Mouse (Mus musculus): Measurements from ENCODE around the gene Nfib. TPM values are rescaled to one million over a fixed set of nuclear protein-coding genes. Genes with fewer than 3 reads are reported as not detected.

Gene Nfib
- polyA plus RNA-seq, 1 experiment from 2014 or later: 263 TPM

DNA sequence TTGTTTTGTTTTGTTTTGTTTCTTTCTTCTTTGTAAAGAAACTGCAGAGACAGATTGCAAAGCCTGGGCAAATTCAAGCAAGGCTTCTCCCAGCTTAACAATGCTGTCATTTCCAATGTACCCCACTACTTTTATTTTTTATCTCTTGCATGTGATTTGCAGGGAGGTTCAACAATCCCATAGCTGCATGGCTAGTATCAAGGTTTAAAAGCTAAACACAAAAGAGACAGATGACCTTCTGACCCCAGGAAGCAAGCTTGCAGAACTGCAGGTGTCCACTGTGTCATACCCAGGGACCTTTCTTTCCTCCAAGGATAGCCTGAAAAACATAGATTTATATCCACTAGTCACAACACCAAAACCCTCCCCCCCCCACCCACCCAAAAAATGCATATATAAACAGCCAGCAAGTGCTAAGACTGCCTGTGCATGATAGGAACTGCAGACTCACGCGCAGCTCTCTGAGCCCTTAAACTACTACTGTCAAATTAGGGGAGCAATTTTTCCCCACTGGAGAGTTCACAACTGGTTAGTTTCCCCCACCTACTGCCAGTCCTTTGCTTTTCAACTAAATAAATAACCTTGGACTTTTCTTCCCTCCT lies 196.3 kb downstream of the Nfib start:
- Histone ChIP-seq H3K9ac (replicated peaks; ENCODE audit: low read depth, low read length) (peak overlapping the region; percentile 100), H3K27me3 (replicated peaks; ENCODE audit: control insufficient read depth, insufficient read depth, low read length) (no peaks in the 10 kb centered on the region), H3K4me3 (replicated peaks; ENCODE audit: low read length) (peak overlapping the region; percentile 94), H3K4me1 (replicated peaks; ENCODE audit: control insufficient read depth, insufficient read depth, low read length) (peaks cover 27% of the 10 kb centered on the region), H3K36me3 (ENCODE audit: control insufficient read depth, insufficient read depth) (no peaks in the 10 kb centered on the region), H3K4me2 (ENCODE audit: low read length) (peak overlapping the region; percentile 97), H3K9me3 (ENCODE audit: control insufficient read depth, low read length) (no peaks in the 10 kb centered on the region), H3K27ac (ENCODE audit: low read length) (peak overlapping the region; percentile 100)
- no peak for ATAC-seq
- 2% methylated on average over 2 of the region's 2 CpGs for WGBS

DNA sequence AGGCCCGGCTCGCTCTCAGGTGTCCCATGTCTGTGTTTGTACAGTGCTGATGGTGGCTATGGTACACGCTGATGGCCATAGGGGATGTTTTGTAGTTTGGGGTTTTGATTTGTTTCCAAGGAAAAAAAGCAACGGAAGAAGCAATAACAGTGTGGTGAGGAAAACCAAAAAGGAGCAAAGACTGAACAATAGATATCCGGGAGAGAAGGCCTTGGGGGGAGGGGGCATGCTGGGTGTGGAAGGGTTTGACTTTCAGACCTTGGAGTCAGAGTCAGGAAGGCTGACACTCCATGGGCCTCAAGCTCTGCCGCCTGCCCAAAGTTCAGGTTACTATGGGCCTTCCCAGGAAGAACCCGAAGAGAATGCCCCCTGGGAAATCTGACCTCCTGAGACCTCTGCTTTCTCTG lies 197.3 kb downstream of the Nfib start:
- peak overlapping the region; percentile 100 for H3K9ac ChIP-seq (replicated peaks; ENCODE audit: low read depth, low read length)
- H3K4me1 ChIP-seq (replicated peaks; ENCODE audit: control insufficient read depth, insufficient read depth, low read length): peaks cover 27% of the 10 kb centered on the region
- no peaks in the 10 kb centered on the region for H3K27me3 ChIP-seq (replicated peaks; ENCODE audit: control insufficient read depth, insufficient read depth, low read length)
- H3K9me3 ChIP-seq (ENCODE audit: control insufficient read depth, low read length): no peaks in the 10 kb centered on the region
- 5% methylated on average over 7 of the region's 7 CpGs for WGBS
- H3K27ac ChIP-seq (ENCODE audit: low read length): peak overlapping the region; percentile 100
- peak overlapping the region; percentile 97 for H3K4me2 ChIP-seq (ENCODE audit: low read length)
- peak overlapping the region; percentile 94 for H3K4me3 ChIP-seq (replicated peaks; ENCODE audit: low read length)
- H3K36me3 ChIP-seq (ENCODE audit: control insufficient read depth, insufficient read depth): no peaks in the 10 kb centered on the region
- no peak for ATAC-seq

DNA sequence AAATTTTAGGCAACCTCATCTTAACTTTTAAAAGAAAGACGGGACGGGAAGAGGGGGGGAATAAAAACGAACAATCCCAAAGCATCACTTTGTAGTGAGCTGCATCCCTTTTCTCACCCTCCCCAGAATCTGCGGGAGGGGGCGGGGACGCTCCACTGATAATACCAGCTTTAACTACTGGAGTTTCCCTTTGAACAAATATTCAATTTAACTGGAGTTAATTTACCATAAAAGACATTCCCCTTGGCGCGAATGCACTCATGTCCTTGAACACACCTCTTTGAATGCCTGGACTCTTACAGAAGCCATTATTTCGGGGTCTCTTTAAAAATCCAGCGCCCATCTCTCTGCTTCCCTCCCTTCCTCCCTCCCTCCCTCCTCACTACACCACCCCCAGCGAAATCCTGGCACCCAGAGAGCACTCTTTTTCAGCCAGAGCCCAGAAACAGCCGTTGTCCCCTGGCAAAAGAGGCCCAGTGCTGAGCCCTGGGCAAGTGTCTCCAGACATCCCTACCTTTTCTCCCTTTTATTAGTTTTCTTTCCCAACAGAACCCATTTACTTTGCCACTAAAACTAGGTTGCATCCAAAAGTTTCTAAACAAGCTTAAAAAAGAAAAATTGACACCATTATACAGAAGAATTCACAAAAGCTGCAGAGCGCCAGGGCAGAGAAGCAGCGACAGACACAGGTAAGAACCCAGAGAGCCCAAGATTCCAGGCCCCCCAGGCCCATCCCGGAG lies 197.8 kb downstream of the Nfib start:
- Histone ChIP-seq H3K9ac (replicated peaks; ENCODE audit: low read depth, low read length) (peak overlapping the region; percentile 100), H3K4me3 (replicated peaks; ENCODE audit: low read length) (peak overlapping the region; percentile 94), H3K27me3 (replicated peaks; ENCODE audit: control insufficient read depth, insufficient read depth, low read length) (no peaks in the 10 kb centered on the region), H3K4me1 (replicated peaks; ENCODE audit: control insufficient read depth, insufficient read depth, low read length) (peaks cover 27% of the 10 kb centered on the region), H3K4me2 (ENCODE audit: low read length) (peak overlapping the region; percentile 97), H3K9me3 (ENCODE audit: control insufficient read depth, low read length) (no peaks in the 10 kb centered on the region), H3K27ac (ENCODE audit: low read length) (peak overlapping the region; percentile 100), H3K36me3 (ENCODE audit: control insufficient read depth, insufficient read depth) (no peaks in the 10 kb centered on the region)
- 2% methylated on average over 15 of the region's 15 CpGs for WGBS
- peak; percentile 9 for ATAC-seq

DNA sequence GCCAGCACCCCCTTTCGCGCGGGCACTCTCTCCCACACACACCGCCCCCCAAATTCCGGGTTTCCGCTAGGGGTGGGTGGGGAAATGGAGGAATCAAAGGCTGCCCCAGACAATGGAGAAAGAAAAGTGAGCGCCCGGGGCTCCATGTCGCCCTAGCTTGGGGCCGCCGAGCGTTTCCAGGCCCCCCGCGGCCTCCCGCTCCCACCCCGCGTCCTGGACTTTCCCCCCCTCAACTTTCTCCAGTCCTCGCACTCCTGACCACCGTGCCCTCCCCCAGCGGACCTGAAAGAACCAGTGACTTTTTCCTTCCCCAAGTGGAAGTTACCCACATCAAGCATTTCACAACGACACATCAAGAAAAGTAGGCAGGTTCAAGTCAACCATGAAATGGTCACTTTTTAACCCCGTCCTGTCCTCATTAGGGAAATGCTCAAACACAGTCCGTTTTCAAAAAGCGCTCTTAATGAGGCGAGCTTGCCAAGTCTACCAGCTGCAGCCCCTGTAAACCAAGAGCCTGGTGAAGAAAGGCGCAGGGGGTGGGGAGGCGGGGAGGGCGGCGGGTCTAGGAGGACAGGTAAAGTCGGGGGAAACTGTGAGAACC lies 198.7 kb downstream of the Nfib start:
- WGBS: 0% methylated on average over 29 of the region's 30 CpGs
- H3K27me3 ChIP-seq (replicated peaks; ENCODE audit: control insufficient read depth, insufficient read depth, low read length): no peaks in the 10 kb centered on the region
- no peaks in the 10 kb centered on the region for H3K9me3 ChIP-seq (ENCODE audit: control insufficient read depth, low read length)
- H3K4me2 ChIP-seq (ENCODE audit: low read length): peak overlapping the region; percentile 97
- H3K27ac ChIP-seq (ENCODE audit: low read length): peak overlapping the region; percentile 100
- H3K4me1 ChIP-seq (replicated peaks; ENCODE audit: control insufficient read depth, insufficient read depth, low read length): peaks cover 23% of the 10 kb centered on the region
- peak overlapping the region; percentile 100 for H3K9ac ChIP-seq (replicated peaks; ENCODE audit: low read depth, low read length)
- peak overlapping the region; percentile 94 for H3K4me3 ChIP-seq (replicated peaks; ENCODE audit: low read length)
- ATAC-seq: peak; percentile 69
- H3K36me3 ChIP-seq (ENCODE audit: control insufficient read depth, insufficient read depth): no peaks in the 10 kb centered on the region

DNA sequence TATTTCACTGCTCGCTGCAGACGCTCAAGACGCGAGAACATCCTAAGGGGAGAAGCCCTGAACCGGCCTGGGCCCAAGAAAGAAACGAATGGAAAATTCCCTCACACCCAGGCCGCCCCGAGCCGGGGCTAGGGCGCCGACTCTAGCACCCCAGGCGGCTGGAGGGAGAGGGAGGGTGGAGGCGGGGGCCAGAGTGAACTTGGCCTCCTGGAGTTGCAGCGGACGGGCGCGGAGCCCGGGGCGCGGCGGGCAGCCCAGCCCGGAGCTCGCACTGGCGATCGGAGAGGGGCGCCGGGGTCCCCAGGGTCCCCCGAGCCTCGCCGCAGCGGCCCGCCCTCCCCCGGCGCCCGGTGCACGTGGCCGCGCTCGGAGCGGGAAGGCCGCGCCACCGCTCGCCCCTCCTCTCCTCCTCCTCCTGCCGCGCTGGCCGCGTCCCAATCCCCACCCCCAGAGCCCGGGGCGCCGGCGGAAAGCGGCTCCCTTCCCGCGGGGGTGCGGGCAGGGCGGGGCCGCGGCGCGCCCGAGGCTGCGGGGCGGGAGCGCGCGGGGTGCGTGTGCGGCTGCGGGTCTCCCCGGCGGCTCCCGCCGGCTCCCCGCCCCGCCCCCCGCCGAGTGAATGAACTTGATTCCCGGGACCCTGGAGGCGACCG lies 199.3 kb downstream of the Nfib start:
- H3K9ac ChIP-seq (replicated peaks; ENCODE audit: low read depth, low read length): peak overlapping the region; percentile 100
- H3K4me3 ChIP-seq (replicated peaks; ENCODE audit: low read length): peak overlapping the region; percentile 94
- H3K9me3 ChIP-seq (ENCODE audit: control insufficient read depth, low read length): no peaks in the 10 kb centered on the region
- H3K36me3 ChIP-seq (ENCODE audit: control insufficient read depth, insufficient read depth): no peaks in the 10 kb centered on the region
- peak; percentile 61 for ATAC-seq
- 0% methylated on average over 25 of the region's 81 CpGs for WGBS
- no peaks in the 10 kb centered on the region for H3K27me3 ChIP-seq (replicated peaks; ENCODE audit: control insufficient read depth, insufficient read depth, low read length)
- H3K4me2 ChIP-seq (ENCODE audit: low read length): peak overlapping the region; percentile 97
- peak overlapping the region; percentile 100 for H3K27ac ChIP-seq (ENCODE audit: low read length)
- H3K4me1 ChIP-seq (replicated peaks; ENCODE audit: control insufficient read depth, insufficient read depth, low read length): peaks cover 18% of the 10 kb centered on the region

DNA sequence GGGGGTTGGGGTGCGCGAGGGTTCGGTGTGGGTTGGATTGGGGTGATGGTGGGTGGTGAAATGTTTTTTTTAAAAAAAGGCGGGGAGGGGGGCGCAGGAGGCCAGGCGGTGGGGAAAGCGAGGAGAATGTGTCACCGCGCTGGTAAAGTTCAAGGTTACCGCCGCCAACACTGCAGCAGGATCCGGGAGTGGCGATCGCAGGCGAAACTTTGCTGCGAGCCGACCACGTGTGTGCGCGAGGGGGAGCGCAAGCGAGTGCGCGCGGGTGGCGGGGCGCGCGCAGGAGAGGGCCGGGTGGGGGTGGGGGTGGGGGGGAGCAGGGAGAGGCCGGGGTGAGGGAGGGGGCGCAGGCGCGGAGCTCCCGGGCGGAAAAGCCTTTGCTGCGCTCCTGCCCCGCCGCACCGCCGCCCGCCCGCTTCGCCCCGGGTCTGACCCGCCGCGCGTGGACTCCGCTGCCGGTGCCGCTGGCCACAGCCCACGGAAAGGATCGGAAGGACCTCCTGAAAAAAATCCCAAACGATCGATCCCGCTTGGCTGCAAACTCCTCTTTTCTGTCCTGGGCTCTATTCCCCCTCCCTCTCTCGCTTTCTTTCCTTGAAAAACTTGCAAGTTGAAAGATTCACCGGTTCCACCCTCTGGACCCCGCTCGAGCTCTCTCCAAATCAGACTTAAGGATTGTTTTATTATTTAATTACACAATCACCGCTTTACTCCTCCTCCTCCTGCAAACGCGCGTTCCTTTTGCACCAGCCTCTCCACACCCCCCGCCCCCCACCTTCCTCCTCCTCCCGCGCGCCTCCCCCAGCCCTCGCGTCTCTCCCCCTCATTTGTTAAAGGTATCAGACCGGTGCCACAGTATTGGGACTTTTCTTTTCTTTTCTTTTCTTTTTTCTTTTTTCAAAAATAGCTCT lies 200.2 kb downstream of the Nfib start:
- Histone ChIP-seq H3K9ac (replicated peaks; ENCODE audit: low read depth, low read length) (peak overlapping the region; percentile 100), H3K27ac (ENCODE audit: low read length) (peak overlapping the region; percentile 100), H3K4me1 (replicated peaks; ENCODE audit: control insufficient read depth, insufficient read depth, low read length) (peaks cover 11% of the 10 kb centered on the region), H3K9me3 (ENCODE audit: control insufficient read depth, low read length) (no peaks in the 10 kb centered on the region), H3K4me3 (replicated peaks; ENCODE audit: low read length) (peak overlapping the region; percentile 94), H3K4me2 (ENCODE audit: low read length) (peak overlapping the region; percentile 97), H3K36me3 (ENCODE audit: control insufficient read depth, insufficient read depth) (no peaks in the 10 kb centered on the region), H3K27me3 (replicated peaks; ENCODE audit: control insufficient read depth, insufficient read depth, low read length) (no peaks in the 10 kb centered on the region)
- peak; percentile 41 for ATAC-seq
- under 1% methylated on average over 67 of the region's 72 CpGs for WGBS

DNA sequence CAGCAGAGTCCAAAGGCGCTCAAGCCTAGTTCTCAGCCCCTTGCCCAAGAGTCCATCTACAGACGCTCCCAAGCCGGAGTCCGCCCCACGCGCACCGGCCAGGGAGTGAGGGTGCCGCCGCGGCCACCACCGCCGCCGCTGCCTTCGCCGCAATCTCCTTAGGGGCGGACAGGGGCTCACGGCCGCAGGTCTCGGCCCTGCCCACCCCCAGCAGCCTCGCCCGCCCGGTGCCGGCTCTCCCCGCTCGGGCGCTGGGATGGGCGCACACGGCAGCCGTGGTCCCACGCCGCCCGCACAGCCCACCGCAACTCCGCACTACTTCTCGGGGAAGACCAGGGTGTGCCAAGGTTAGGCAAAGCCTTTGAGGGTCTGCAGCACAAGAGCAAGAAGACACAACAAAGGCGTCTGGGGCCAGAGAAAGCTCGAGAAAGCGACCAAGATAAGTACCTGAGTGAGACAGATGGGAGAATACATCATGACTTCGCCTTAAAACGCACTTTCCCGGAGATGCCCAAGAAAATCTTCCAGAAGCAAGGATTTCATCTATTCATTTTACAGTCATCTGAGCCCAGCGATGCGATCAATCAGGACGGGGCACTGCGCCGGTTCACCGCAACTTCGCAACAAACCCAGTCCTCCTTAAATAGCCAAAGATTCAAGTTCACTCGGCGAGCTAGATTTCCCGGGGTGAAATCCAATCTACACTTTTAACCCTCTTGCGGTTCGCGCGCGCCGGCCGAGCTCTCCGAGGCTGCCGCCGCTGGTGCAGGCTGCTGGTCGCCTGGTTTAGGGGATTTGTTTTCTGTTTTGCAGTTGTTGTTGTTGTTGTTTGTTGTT lies 201.0 kb downstream of the Nfib start:
- peak overlapping the region; percentile 97 for H3K4me2 ChIP-seq (ENCODE audit: low read length)
- peak overlapping the region; percentile 94 for H3K4me3 ChIP-seq (replicated peaks; ENCODE audit: low read length)
- under 1% methylated on average over 56 of the region's 62 CpGs for whole genome bisulfite sequencing
- peaks cover 8% of the 10 kb centered on the region for H3K4me1 ChIP-seq (replicated peaks; ENCODE audit: control insufficient read depth, insufficient read depth, low read length)
- no peak for ATAC-seq
- peak overlapping the region; percentile 100 for H3K27ac ChIP-seq (ENCODE audit: low read length)
- H3K36me3 ChIP-seq (ENCODE audit: control insufficient read depth, insufficient read depth): no peaks in the 10 kb centered on the region
- peak overlapping the region; percentile 100 for H3K9ac ChIP-seq (replicated peaks; ENCODE audit: low read depth, low read length)
- no peaks in the 10 kb centered on the region for H3K9me3 ChIP-seq (ENCODE audit: control insufficient read depth, low read length)
- H3K27me3 ChIP-seq (replicated peaks; ENCODE audit: control insufficient read depth, insufficient read depth, low read length): no peaks in the 10 kb centered on the region

DNA sequence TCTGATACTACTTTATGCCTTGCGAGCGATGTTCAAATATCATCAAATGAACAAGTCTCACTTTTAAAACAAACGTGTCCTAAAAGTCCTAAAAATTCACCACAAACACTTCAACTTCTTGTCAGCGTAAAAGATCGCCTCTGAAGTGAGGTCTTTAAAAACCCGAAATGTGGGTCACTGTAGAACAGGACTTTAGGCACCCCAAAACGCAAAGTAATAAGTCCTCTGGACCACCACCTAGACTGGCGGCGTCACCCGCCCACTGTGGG lies 201.6 kb downstream of the Nfib start:
- Histone ChIP-seq H3K4me1 (replicated peaks; ENCODE audit: control insufficient read depth, insufficient read depth, low read length) (peaks cover 3% of the 10 kb centered on the region; the same call in 1 of the 2 replicates), H3K27me3 (replicated peaks; ENCODE audit: control insufficient read depth, insufficient read depth, low read length) (no peaks in the 10 kb centered on the region), H3K27ac (ENCODE audit: low read length) (peak overlapping the region; percentile 100), H3K36me3 (ENCODE audit: control insufficient read depth, insufficient read depth) (no peaks in the 10 kb centered on the region), H3K9me3 (ENCODE audit: control insufficient read depth, low read length) (no peaks in the 10 kb centered on the region), H3K4me3 (replicated peaks; ENCODE audit: low read length) (peak overlapping the region; percentile 94), H3K4me2 (ENCODE audit: low read length) (peak overlapping the region; percentile 97), H3K9ac (replicated peaks; ENCODE audit: low read depth, low read length) (peak overlapping the region; percentile 100)
- no peak for ATAC-seq
- WGBS: 1% methylated on average over 10 of the region's 10 CpGs

All from forebrain, embryonic 16.5 days (tissue).